Mouse (Mus musculus) MEL (cell line): ENCODE measurements around the gene Nfatc3.

Experiments used
- CTCF ChIP-seq, 3 experiments: IDR thresholded peaks in 2 of 3; conservative IDR thresholded peaks in 1 of 3; 2 replicates each; pipeline ENCODE4 v1.5.1; 2011 to 2012; ENCODE audit warnings: low read length in 3 of 3, low read depth in 2 of 3, mild to moderate bottlenecking in 2 of 3, improper control_type of control experiment in 1 of 3, inconsistent platforms in 1 of 3, mixed read lengths in 1 of 3, moderate library complexity in 1 of 3; ENCODE audit not compliant: control insufficient read depth in 1 of 3, insufficient read depth in 1 of 3, poor library complexity in 1 of 3, severe bottlenecking in 1 of 3
- MAX ChIP-seq: IDR thresholded peaks from 2 replicates; pipeline ENCODE4 v1.6.1; 2011; ENCODE audit warnings: low read length, improper control_type of control experiment
- POLR2AphosphoS2 ChIP-seq: IDR thresholded peaks from 2 replicates; pipeline ENCODE4 v1.6.1; 2011; ENCODE audit warnings: low read length, improper control_type of control experiment
- ZMIZ1 ChIP-seq: IDR thresholded peaks from 2 replicates; pipeline ENCODE4 v1.6.1; 2012; ENCODE audit warnings: low read depth, mild to moderate bottlenecking, inconsistent platforms, low read length, improper control_type of control experiment, moderate library complexity

GRCm38 (mm10) chr8:106137906-106138477 is 79.4 kb downstream of the Nfatc3 start:
- TF ChIP-seq POLR2AphosphoS2 (no peak), ZMIZ1 (no peak), CTCF (IDR thresholded peaks at IDR 0.05 in 2 of 3, conservative IDR thresholded peaks at IDR 0.05 in 1 of 3; ENCODE audit: control insufficient read depth in 1 of 3, insufficient read depth in 1 of 3, low read depth in 2 of 3, low read length in 3 of 3, poor library complexity in 1 of 3, severe bottlenecking in 1 of 3) (no peak), MAX (no peak)
